Mouse (Mus musculus): ENCODE measurements around the gene Asb13.

Asb13 gene

GRCm38 (mm10) chr13:3633895-3634811 is at the start of gene Asb13:
Gene Asb13 (plus strand): TSS chr13:3634032.
- DNase-seq = peak; percentile 88 to 94

GRCm38 (mm10) chr13:3590789-3591188 is 43.0 kb upstream of the Asb13 start:
- no peak for DNase-seq

- DNase-seq = peak; percentile 81 to 84
Observed at GRCm38 (mm10) chr13:3594311-3594710, 39.5 kb upstream of the Asb13 start.

GRCm38 (mm10) chr13:3596232-3596631 is 37.6 kb upstream of the Asb13 start:
- DNase-seq = no peak

- DNase-seq = no peak
Observed at GRCm38 (mm10) chr13:3609780-3610117, 24.1 kb upstream of the Asb13 start.

- DNase-seq = peak; percentile 24 to 60
Observed at GRCm38 (mm10) chr13:3610118-3610794, 23.6 kb upstream of the Asb13 start.

- peak; percentile 99 to 100 for DNase-seq
Observed at GRCm38 (mm10) chr13:3610795-3611438, 22.9 kb upstream of the Asb13 start, which contains the start of gene Fam208b. Gene Fam208b (minus strand): TSS chr13:3611108.

GRCm38 (mm10) chr13:3627139-3627538 is 6.7 kb upstream of the Asb13 start:
- no peak for DNase-seq

GRCm38 (mm10) chr13:3628102-3628501 is 5.7 kb upstream of the Asb13 start:
- peak; percentile 61 to 63 for DNase-seq

GRCm38 (mm10) chr13:3632551-3632950 is 1.3 kb upstream of the Asb13 start:
- no peak for DNase-seq

GRCm38 (mm10) chr13:3633131-3633530 is 701 bp upstream of the Asb13 start:
- no peak for DNase-seq

GRCm38 (mm10) chr13:3635076-3635475 is 1.2 kb downstream of the Asb13 start:
- DNase-seq = peak; percentile 52 to 63

- peak; percentile 30 to 44 for DNase-seq
Observed at GRCm38 (mm10) chr13:3636797-3637196, 3.0 kb downstream of the Asb13 start.

- peak; percentile 65 to 72 for DNase-seq
Observed at GRCm38 (mm10) chr13:3642049-3642448, 8.2 kb downstream of the Asb13 start.

GRCm38 (mm10) chr13:3642538-3642937 is 8.7 kb downstream of the Asb13 start:
- DNase-seq = no peak

- DNase-seq = no peak
Observed at GRCm38 (mm10) chr13:3644871-3645270, 11.0 kb downstream of the Asb13 start.

GRCm38 (mm10) chr13:3645919-3646318 is 12.1 kb downstream of the Asb13 start:
- peak; percentile 47 to 77 for DNase-seq

- peak; percentile 79 to 85 for DNase-seq
Observed at GRCm38 (mm10) chr13:3646566-3646965, 12.7 kb downstream of the Asb13 start.

- peak; percentile 67 to 69 for DNase-seq
Observed at GRCm38 (mm10) chr13:3650569-3650968, 16.7 kb downstream of the Asb13 start.

- DNase-seq = no peak
Observed at GRCm38 (mm10) chr13:3654432-3654831, 20.6 kb downstream of the Asb13 start.

- no peak for DNase-seq
Observed at GRCm38 (mm10) chr13:3659163-3660160, 25.6 kb downstream of the Asb13 start.

GRCm38 (mm10) chr13:3664241-3664640 is 30.4 kb downstream of the Asb13 start:
- peak; percentile 87 to 92 for DNase-seq

Data from kidney, postnatal 25 days (tissue).